Mouse (Mus musculus) lung, postnatal 36 days (tissue): ENCODE data around the gene Resp18.

ENCODE experiments used
- DNase-seq: peaks from one replicate; pipeline ENCODE4 v3.0.0; 2022; ENCODE audit warnings: mixed read lengths

Resp18 gene

DNA sequence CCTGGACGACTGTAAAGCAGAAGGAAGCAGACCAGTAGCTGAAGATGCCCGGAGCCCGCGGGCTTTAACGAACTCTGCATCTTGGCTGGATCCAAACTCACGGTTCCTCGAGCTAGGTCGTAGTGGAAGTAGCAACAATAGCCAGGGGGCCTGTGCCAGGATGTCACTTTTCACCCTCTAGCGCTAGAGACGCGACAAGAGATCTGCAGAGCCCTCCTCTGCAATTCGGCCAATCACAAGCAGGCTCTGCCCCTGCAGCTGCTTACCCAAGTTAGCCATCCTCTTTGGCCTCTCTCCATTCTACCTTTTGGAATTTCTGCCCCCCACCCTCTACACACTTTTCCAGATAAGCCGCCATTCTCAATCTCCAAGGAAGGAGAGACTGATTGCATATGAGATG is at the start of gene Resp18:
Gene Resp18 (minus strand): TSS at position 188 of the 400 bp plus-strand sequence.
- no peak for DNase-seq

DNA sequence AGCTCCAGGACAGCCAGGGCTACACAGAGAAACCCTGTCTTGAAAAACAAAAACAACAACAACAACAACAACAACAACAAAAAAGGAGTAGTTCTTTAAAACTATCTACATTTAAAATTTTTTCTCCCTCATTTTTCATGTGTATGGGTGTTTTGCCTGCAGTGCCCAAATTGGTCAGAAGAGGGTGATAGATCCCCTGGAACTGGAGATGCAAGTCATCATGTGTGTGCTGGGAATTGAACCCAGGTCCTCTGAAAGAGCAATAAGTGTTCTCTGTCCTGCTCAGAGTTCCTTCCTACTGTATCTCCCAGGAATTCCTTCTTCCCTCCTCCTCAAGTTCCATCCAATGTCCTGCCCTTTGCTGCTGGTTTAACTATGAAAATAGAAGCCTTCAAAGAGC is 49.2 kb upstream of the Resp18 start:
- DNase-seq, result no peak

DNA sequence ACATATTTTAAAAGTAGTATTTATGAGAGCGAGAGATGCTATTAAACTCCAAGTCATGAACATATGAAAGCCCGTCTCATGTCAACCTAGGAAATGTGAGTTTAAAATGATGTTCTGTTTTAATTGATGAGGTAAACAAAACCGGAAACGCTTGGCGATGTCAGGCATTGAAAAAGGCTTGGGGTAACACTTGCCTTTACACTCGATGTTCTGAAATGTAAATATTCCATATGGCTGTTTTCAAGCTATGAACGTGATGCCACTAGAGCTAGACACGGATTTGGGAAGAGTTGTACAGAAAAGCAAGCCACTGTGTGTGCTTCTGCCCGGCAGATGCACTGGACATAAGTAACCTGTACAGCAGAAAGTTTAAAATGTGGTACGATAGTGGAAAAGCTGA is 41.0 kb upstream of the Resp18 start:
- DNase-seq, result no peak

DNA sequence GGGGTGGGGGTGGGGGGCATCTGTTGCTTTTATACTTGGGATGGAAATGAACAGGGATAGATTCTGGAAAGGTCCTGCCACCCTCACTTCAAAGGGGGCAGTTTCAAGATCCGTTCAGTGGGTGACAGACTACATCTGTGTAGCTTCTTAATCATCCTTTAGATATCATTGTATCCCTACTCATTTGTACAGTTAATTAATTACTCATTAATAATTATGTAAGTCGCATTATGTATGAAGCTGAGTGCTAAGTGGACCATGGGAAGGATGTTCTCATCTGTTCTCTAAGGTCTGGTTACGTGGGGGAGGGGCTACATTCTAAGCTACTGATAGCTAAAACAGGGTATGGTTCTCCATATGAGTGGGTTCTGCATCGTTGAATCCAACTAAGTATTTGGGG is 40.5 kb upstream of the Resp18 start:
- DNase-seq, result no peak

DNA sequence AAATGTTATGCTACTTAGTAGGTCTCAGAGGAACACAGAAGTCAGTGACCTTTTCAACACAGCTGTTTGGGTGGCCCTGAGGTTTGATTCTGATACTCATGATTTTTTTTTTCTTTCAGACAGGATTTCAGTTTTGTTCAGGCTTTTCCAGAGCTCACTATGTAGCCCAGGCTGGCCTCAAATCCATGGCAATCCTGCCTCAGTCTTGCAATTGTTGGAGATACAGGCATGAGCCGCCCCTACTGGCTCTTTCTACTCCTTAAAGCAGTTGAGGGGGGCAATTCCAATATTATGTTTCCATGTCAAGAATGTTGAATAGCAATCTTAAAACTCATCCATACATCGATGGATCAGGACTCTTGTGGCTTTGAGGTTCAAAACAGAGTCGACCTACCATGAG is 40.1 kb upstream of the Resp18 start:
- DNase-seq, result no peak

DNA sequence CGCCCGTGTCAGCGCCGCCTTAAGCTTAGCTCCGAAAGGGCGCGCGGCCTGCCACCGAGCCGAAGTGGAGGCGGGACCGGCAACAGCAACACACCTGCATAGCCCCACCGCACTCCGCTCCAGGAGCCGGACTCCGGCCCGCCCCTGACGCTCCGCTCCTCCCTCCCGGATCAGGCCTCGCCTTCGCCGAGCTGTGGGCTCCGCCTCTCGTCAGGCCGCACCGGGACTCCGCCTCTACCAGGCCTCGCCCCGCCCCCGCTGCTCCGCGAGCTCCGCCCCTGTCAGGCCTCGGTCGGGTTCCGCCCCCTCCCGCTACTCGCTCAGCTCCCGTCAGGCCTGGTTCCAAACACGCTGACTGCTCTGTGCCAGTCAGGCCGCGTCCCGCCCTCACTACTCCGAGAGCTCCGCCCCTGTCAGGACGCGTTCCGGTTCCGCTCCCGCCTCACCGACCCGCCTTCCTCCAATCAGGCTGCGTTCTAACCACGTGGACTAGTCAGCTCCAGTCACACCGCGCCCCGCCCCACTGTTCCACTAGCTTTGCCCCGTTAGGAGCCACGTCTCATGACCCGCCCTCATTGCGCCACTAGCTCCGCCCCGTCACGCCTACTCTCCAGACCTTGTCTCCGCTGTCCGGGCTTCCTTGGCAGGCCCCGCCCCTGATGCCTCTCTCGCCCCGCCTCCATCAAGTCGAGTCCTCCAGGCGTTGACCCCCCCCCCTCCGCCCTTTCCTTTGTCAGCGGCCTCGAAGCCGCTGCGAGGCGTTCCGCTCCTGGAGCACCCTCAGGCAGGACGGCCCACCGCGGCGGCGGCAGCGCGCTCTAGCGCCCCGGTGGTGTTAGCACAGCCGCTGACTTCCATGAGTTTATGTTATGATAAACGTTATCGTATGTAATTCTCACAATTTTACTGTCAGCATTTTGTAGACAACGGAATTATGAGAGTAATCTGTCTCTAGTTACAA is 39.3 kb upstream of the Resp18 start, which contains the start of gene Dnpep:
Gene Dnpep (minus strand): TSS at position 750 of the 961 bp plus-strand sequence.
- DNase-seq, result peak; percentile 100

DNA sequence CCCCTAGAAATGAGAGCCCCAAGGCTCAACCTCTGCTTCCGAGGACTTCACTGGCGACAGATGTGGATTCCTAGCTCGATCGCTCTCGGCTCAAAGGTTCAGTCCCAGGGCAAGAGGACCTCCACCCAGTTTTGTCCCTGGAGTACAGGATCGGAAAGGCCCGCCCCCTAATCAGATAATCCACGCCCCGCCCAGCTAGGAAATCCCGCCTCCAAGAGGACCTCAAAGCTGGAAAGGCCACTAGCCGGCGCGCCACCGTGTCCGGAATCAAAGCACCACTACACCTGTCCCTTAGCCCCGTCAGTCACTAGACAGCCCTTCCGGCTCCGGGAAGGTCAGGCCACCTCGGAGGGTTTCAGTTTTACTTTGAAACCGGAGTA is 38.6 kb upstream of the Resp18 start:
- DNase-seq, result peak; percentile 95

DNA sequence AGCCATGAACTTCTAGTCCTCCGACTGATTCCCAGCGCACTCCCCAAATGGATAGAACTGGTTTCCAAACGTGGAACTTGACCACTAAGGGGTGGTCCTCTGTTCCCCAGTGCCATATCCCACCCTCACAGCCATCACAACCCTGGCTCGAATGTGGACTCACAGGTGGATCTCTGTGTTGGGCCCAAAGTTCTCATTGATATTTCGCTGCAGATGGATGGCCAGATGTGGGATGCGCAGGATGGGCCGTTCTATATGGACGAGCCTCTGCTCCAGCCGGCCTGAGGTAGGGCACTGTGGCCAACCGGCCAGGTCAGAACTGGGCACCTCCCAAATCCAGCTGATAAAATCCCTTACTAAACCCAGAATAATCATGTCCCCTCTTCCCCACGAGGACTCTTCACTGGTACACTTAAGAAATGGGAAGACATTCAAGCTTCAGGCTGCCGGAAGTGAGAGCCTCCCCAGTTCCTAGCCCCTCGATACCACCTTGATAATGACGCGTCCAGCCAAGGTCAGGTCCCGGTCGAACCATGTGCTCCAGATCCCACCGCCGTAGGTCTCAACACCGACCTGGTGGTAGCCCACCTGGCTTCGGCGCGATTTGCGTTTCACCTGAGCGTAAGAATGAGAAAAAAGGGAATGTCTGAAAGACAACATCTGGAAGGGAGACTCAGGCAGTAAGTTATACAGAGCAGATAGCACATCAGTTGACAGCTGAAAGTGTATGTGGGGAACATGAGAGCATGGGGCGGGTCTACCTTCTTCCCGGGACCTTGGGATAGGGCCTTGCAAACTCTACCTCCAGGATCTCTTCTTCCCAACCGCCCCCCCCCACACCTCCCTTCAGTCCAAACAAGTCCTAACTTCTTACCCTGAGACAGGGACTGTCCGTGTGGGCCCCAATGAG is 37.5 kb upstream of the Resp18 start:
- DNase-seq, result no peak

DNA sequence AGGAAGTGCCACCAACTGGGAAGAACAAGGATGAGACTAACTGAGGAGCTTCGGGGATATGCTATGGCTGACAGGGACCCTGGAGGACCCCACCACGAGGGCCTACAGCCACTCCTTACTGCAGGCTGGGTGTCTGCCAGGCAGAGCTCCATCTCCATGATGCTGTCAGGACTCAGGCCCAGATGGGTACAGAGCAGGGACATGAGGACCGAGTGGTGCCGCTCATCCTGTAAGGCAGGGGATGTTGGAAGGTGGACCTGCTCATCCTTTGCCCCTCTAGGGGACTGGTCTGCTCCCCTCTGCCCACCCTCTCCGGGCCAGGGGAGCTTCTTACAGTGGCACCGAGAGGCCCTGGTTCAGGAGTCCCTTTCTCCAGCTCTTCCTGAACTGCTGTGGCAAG is 36.8 kb upstream of the Resp18 start:
- DNase-seq, result no peak

DNA sequence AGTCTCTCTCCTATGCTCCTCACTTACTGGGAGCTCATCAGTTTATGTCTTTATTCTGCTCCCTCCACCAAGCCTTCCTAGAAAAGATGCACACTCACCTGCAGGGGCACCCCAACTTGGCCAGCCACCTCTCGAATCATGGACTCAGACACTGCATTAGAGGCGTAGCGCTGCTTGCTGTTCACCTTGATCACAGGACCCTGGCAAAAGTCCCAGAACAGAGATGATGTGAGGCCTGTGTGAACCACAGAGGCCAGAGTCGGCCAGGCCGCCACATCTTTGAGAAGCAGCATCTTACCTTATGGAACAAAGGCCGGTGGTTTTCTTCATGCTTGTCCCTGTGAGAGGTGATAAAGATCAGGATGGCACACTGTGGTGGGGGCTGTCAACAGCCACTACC is 33.5 kb upstream of the Resp18 start:
- DNase-seq, result no peak

DNA sequence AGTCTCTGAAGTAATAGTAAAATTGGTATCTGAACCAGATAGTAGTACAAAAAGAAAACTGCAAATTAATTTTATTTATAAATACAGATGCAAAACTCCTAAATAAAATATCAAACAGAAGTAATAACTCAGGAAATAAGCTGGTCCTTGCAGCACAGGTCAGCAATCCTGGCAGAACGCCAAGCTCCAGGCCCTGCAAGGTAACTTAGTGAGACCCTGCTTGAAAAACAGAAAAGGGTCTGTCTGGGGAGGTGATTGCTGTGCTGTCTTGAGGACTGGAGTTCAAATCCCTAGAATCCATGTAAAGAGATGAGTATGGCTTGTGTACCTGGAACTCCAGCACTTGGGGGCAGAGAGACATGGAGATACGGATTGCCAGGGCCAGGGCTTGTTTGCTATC is 26.4 kb upstream of the Resp18 start:
- no peak for DNase-seq

DNA sequence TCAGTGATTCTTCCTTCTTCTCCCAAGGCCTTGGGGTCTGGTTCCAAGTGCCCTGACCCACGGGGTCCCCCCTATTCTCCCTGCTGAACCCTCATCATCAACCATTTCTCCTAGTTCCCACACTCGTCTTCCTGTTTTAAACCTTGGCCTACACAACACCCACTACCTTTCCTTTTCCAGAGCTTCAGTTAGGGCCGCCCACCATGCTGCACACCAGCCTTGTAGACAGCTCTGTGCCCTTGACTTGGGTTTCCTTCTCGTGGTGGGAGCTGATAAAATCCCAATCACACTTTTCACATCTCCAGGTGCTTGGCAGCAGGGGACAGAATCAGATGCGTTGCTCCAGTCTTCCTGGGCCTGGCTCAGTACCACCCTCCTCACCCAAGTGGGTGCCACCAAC is 16.1 kb upstream of the Resp18 start:
- no peak for DNase-seq

DNA sequence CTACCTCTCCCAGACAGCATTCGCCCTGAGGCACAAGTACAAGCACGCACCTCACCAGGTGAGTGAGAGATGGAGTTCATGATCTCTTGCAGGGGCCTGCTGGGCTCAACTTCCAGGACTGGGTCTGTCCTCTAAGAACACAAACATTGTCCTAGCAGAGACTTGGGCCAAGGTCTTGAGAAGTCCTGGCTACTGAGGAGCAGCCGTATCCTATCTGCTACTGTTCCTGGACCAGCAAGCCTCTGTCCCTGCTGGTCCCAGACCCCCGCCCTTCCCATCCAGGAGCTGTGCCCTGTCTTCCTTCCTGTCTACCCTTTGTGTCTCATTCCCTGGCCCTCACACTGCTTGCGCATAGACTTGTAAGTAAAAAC is 15.1 kb upstream of the Resp18 start:
- DNase-seq, result no peak

DNA sequence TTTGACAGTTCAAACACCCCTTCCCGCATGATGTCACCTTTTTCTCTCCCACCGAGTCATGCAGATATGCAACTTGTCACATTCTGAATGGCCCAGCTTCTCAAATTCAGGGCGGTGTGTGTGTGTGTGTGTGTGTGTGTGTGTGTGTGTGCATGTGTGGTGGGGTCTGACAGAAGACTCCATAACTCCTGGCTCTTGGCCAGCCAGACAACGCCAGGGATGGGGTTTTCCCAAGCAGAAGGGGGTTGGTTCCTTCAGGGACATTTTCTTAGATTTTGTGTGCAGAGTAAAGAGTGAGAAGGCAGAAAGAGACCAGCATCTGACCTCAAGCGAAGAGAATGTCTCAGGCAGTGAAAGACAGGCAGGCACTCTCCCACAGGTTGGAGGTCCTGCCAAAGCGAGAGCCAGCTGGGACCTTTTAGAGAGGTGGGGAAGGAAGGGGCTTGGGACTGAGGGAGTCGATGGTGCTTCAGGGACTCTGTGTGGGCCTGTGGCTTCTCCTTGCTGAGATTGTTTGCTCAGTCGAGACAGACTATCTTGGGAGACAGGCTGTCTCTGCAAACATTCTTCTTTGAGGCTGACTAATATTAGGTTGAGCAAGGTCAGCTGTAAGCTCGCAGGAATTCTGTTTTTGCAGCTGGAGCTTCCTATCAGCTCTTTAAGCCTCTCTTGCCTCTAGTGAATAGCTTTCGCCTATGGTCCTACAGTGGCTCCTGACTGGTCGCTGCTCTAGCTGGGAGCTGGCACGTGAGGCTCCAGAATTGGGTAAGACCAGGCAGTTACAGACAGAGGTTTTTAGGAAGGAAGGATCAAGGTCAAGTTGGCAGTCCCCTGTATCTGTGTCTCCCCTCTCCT is 14.5 kb upstream of the Resp18 start:
- no peak for DNase-seq

DNA sequence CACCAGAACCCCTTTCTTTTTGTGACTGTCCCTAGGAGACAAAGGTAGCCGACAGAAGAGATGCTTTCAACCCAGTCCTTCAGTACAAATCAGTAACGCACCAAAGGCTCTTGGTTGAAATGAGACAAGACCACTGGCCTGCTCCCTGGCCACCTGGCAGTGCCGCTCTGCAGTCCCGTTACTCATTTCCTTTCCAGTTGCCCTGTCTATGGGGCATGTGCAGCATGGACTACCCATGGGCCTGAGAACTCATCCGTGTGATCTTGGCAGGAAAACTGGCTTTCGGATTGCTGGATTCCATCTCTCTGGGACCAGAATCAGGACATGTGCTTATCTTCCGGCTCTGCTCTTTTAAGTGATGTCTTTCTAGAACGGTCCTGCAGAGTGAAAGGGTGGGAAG is 13.1 kb upstream of the Resp18 start:
- DNase-seq, result no peak

DNA sequence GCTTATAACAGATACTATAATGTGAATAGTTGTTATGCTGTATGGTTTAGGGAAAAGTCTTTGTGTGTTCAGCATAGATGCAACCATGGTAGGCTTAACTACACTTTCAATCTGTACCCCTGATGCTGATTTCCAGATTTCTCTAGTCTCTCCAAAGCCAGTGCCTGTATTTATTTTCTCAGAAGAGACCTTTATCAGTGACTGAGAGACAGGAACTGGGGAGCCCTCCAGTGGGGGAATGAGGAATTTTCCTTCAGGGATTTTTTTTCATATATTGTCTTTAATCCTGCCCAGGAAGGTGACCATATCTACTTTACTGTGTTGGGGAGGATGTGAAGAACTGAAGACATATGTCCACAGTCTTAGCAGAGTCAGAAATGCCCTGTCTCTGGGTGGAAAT is 12.4 kb upstream of the Resp18 start:
- DNase-seq, result peak; percentile 47

DNA sequence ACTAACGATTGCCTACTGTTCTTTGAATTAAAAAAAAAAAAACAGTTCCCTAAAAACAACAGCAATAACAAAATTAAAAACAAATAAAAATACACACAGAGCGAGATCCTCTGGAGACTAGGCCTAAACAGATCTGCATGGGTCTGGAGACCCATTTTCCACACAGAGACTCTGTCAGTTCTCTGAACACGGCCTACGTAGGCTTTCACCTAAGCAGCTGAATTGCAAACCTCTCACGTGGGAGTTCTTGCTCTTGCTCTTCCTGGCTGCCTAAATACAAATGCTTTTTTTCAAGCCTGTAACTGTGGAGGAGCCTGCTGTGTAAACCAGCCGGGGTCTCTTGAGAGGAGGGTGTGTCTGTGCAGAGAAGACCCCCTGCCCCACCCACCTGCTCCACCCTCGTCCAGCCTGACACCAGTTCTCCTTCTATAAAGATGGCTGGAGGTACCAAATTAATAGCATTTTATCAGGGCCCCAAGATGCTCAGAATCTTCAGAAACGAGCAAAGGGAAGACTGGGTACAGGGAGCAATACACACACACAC is 11.7 kb upstream of the Resp18 start:
- DNase-seq, result no peak

DNA sequence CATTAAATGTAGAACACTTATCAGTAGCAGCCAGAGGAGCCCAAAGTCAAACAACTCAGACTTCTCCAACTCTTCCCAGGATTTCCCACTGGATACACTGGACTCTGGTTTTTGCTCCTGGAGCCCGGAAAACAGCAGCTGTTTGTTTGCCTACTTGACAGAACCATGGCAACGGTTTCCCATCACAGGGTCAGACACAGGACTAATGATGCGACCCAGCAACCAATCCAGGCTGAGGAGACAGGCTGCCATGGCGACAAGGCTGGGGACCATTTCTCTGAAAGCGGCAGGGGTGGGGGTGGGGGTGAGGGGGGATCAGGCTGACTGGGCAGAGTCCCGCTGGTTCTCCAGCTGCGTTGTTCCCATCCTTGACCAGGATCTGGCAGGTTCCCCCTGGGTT is 11.2 kb upstream of the Resp18 start:
- DNase-seq, result no peak

DNA sequence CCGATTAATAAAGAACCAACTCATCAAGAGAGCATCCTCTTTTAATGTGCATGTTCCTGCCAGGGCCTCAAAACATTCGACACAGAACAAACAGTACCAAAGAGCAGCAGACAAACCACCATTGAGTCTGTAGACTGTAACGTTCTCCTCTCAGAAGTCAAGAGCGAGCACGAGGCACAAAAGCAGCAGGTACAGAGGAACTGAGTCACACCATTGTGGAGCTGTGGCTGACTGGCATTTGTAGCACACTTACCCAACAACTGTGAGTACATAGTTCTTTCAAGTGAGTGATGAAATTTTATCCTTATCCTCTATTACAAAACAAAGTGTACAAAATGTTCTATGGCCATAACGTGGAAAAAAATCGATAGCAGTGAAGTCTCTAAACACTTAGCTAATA is 6.7 kb upstream of the Resp18 start:
- DNase-seq, result peak; percentile 61

DNA sequence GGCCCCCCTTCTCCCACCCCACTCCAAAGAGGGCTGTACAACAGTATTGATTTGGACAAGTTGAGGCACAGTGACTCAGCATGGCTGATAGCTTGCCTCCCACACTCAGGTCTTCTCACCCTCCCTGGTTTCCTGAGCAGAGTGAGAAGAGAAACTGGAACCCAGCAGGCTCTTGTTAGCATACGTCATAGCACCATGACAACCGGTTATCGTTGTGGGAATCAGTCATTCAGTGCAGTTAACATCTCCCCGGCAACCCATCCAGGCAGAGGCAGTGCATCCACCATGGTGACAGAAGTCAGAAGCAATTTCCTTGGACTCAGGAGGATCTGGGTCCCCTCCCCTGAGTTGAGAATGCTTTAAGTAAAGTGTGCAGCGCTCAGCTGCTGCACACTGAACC is 4.8 kb upstream of the Resp18 start:
- DNase-seq, result no peak

DNA sequence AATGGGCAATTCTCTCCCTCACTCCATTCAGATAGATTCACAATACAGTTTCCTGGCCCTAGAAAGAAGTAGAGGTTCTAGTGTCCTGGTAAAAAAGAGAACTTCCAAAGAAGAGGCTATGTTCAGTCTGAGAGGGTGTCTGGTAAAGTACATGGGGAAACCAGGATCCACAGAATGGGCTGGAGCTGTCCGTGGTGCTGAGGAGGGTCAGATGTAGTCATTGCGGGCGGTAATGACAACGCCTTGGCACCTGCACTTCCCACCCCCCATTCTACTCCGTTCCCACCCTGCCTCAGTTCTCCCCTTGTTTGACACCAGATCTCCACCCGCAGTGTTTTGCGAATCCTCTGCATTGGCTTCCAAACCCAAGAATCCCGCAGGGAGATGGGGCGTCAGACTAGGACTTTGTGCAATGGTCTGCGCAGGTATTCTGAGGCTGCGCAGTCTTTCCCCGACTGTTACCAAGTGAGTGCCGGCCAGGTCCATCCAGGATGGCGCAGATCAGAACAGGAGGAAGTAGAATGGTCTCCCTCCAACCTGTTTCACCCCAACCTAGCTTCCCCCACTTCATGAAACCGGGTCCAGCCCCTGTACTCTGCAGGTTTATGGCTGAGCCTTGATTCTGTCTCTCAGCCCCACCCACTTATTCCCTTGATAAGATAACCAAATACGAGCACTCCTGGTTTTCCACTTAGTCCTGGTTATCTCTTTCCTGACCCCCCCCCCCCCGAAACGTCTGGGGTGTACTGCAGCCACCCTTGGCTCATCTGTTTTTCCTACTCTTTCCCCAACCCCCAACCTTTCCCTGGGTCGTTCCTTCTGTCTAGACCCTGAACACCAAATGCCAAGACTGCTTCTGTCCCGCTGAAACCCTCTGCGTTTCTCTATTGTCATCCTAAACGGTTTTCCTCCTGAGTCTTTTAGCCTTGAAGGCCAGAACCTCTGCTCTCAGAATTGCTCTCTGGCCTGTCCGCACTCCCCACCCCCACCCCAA is 723 bp downstream of the Resp18 start:
- peak; percentile 53 for DNase-seq
